Mouse (Mus musculus) cerebellum, adult (tissue): ENCODE data around the gene Zscan4c.
"Not testable (repeated sequence)": the region's sequence is repeated elsewhere in the genome, so short reads cannot be mapped to it uniquely, and the experiment has no call there.

Experiments used
- ATAC-seq: cut with Nextera tagmentation; 2 replicates; pipeline ENCODE4 v1.9.2; 2017; ENCODE audit warnings: mild to moderate bottlenecking, moderate library complexity, mixed read lengths; ENCODE audit not compliant: insufficient number of reproducible peaks, low FRiP score, low TSS enrichment

Gene Zscan4c

DNA sequence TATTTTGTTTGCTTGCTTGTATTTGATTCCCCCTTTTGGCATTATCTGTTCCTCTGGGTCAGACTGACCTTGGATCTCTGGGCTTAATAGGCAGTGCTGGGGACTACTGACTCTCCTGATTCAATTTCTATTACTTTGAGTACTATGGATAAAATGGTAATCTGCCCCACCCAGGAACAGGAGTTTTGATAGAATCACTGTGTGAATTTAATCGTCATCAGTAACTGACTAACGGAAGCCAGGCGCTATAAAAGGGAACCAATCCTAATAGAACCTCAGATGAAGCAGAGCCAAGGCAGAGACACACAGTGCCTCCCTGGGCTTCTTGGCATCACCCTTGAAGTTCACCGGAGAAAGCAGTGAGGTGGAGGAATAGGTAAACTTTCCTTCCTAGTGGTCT, at the start of gene Zscan4c:
TSS of gene Zscan4c (plus strand) at position 301 of the 400 bp plus-strand sequence.
- ATAC-seq: not testable (repeated sequence)
